Mouse (Mus musculus): ENCODE measurements around the gene Gm20503. TPM values are rescaled to one million over a fixed set of nuclear protein-coding genes. Genes with fewer than 3 reads are reported as not detected.

Gene Gm20503
- total and polyA plus RNA-seq, 3 experiments = 0.13 to 0.70 TPM; not detected in 1

GRCm38 (mm10) chr4:59016922-59017321, 13.9 kb downstream of the Gm20503 start:
- DNase-seq (ENCODE audit: extremely low read depth) = no peak
- no peaks in the 10 kb centered on the region for H3K4me1 ChIP-seq (ENCODE audit: control insufficient read depth in 1 of 2, insufficient read depth in 2 of 2)
- H3K79me2 ChIP-seq (replicated peaks; ENCODE audit: control insufficient read depth, extremely low read depth, insufficient read depth, poor library complexity, severe bottlenecking) = no peaks in the 10 kb centered on the region; the same call in 1 of the 2 replicates
- no peak overlapping the region for H3K4me2 ChIP-seq (ENCODE audit: insufficient read depth, low read depth, poor library complexity, severe bottlenecking)
- no peak for TF ChIP-seq UBTF (IDR thresholded peaks at IDR 0.05; ENCODE audit: low read depth, low read length)
- no peak for TF ChIP-seq MEF2A (IDR thresholded peaks at IDR 0.05; ENCODE audit: borderline replicate concordance, low read depth, low read length)
- no peak for TF ChIP-seq CHD1 (IDR thresholded peaks at IDR 0.05; ENCODE audit: low read depth, low read length)
- TF ChIP-seq BHLHE40 (IDR thresholded peaks at IDR 0.05; ENCODE audit: low read depth, low read length) = no peak
- TF ChIP-seq ZNF384 (IDR thresholded peaks at IDR 0.05; ENCODE audit: low read depth, low read length) = no peak
- no peak for TF ChIP-seq TBP (conservative IDR thresholded peaks at IDR 0.05; ENCODE audit: low read depth, low read length)
- TF ChIP-seq MYC (IDR thresholded peaks at IDR 0.05; ENCODE audit: low read depth, low read length) = no peak
- no peak for TF ChIP-seq TCF12 (IDR thresholded peaks at IDR 0.05; ENCODE audit: low read depth, low read length)
- TF ChIP-seq RCOR1 (conservative IDR thresholded peaks at IDR 0.05; ENCODE audit: low read depth, low read length) = no peak
- no peak for TF ChIP-seq JUND (conservative IDR thresholded peaks at IDR 0.05; ENCODE audit: low read depth, low read length)
- no peak for TF ChIP-seq RAD21 (IDR thresholded peaks at IDR 0.05; ENCODE audit: low read depth, low read length)
- TF ChIP-seq PAX5 (IDR thresholded peaks at IDR 0.05; ENCODE audit: low read length) = no peak
- no peak for TF ChIP-seq HCFC1 (IDR thresholded peaks at IDR 0.05; ENCODE audit: low read depth, low read length)
- no peak for TF ChIP-seq USF1 (IDR thresholded peaks at IDR 0.05; ENCODE audit: low read depth, low read length)
- no peak for TF ChIP-seq NRF1 (IDR thresholded peaks at IDR 0.05; ENCODE audit: low read depth, low read length)
- no peak for TF ChIP-seq GABPA (IDR thresholded peaks at IDR 0.05; ENCODE audit: insufficient replicate concordance, low read depth, low read length)
- no peak for TF ChIP-seq NELFE (IDR thresholded peaks at IDR 0.05; ENCODE audit: low read depth, low read length)
- no peak for TF ChIP-seq POLR2AphosphoS2 (IDR thresholded peaks at IDR 0.05; ENCODE audit: low read depth, low read length)
- no peak for TF ChIP-seq MAZ (IDR thresholded peaks at IDR 0.05; ENCODE audit: low read depth, low read length)
- peaks cover 17 to 60% of the 10 kb centered on the region in 2 experiments for H3K36me3 ChIP-seq (replicated peaks in 1 of 2; ENCODE audit: control insufficient read depth in 1 of 2, insufficient read depth in 1 of 2, low read length in 1 of 2)
- H3K9ac ChIP-seq (ENCODE audit: insufficient read depth, low read depth) = no peak overlapping the region
- in situ Hi-C loops (cut with MboI; ENCODE audit: low pct_ligation_motif_present, low pct_unique_long_range_greater_than_20kb, low sequenced_read_pairs) = no loop called here
- H3K9me3 ChIP-seq (replicated peaks; ENCODE audit: low read length) = no peaks in the 10 kb centered on the region
- H3K27me3 ChIP-seq (replicated peaks) = no peaks in the 10 kb centered on the region
- dilution Hi-C loops (cut with MboI; ENCODE audit: extremely low pct_ligation_motif_present, extremely low pct_unique_long_range_greater_than_20kb, low sequenced_read_pairs) = no loop called here
- H3K4me3 ChIP-seq (replicated peaks in 1 of 3; ENCODE audit: low read depth in 2 of 3, low read length in 2 of 3, poor library complexity in 1 of 3) = no peak overlapping the region
- H3K27ac ChIP-seq (ENCODE audit: insufficient read depth, low read depth) = no peak overlapping the region

- dilution Hi-C loops (cut with MboI; ENCODE audit: extremely low pct_ligation_motif_present, extremely low pct_unique_long_range_greater_than_20kb, low sequenced_read_pairs) = no loop called here
- Histone ChIP-seq H3K27ac (ENCODE audit: insufficient read depth, low read depth) (no peak overlapping the region), H3K27me3 (replicated peaks) (no peaks in the 10 kb centered on the region), H3K9ac (ENCODE audit: insufficient read depth, low read depth) (peak overlapping the region; percentile 93), H3K4me2 (ENCODE audit: insufficient read depth, low read depth, poor library complexity, severe bottlenecking) (0 out of 2 replicates have a peak overlapping the region, but pooled peaks have one; percentile 1), H3K9me3 (replicated peaks; ENCODE audit: low read length) (peaks cover 4% of the 10 kb centered on the region), H3K4me3 (replicated peaks in 1 of 3; ENCODE audit: low read depth in 2 of 3, low read length in 2 of 3, poor library complexity in 1 of 3) (peak overlapping the region; percentile 23 to 93 (median 79)), H3K79me2 (replicated peaks; ENCODE audit: control insufficient read depth, extremely low read depth, insufficient read depth, poor library complexity, severe bottlenecking) (no peaks in the 10 kb centered on the region), H3K4me1 (ENCODE audit: control insufficient read depth in 1 of 2, insufficient read depth in 2 of 2) (peaks cover 0 to 21% of the 10 kb centered on the region in 2 experiments; a peak in 2 of 4 replicates), H3K36me3 (replicated peaks in 1 of 2; ENCODE audit: control insufficient read depth in 1 of 2, insufficient read depth in 1 of 2, low read length in 1 of 2) (peaks cover 0 to 17% of the 10 kb centered on the region in 2 experiments)
- TF ChIP-seq SIN3A (IDR thresholded peaks at IDR 0.05; ENCODE audit: low read length) (no peak), NRF1 (IDR thresholded peaks at IDR 0.05; ENCODE audit: low read depth, low read length) (no peak), MEF2A (IDR thresholded peaks at IDR 0.05; ENCODE audit: borderline replicate concordance, low read depth, low read length) (no peak), MAFK (IDR thresholded peaks at IDR 0.05; ENCODE audit: insufficient replicate concordance, low read length) (no peak), E2F4 (IDR thresholded peaks at IDR 0.05; ENCODE audit: insufficient replicate concordance, low read depth, low read length) (no peak), MAX (IDR thresholded peaks at IDR 0.05; ENCODE audit: low read length) (no peak), ZNF384 (IDR thresholded peaks at IDR 0.05; ENCODE audit: low read depth, low read length) (no peak), MXI1 (IDR thresholded peaks at IDR 0.05; ENCODE audit: low read depth, low read length) (no peak), UBTF (IDR thresholded peaks at IDR 0.05; ENCODE audit: low read depth, low read length) (no peak), EP300 (IDR thresholded peaks at IDR 0.05; ENCODE audit: low read length) (no peak), ZC3H11A (IDR thresholded peaks at IDR 0.05; ENCODE audit: low read depth, low read length) (no peak), TBP (conservative IDR thresholded peaks at IDR 0.05; ENCODE audit: low read depth, low read length) (no peak), USF2 (conservative IDR thresholded peaks at IDR 0.05; ENCODE audit: low read depth, low read length) (no peak), MYC (IDR thresholded peaks at IDR 0.05; ENCODE audit: low read depth, low read length) (no peak), GABPA (IDR thresholded peaks at IDR 0.05; ENCODE audit: insufficient replicate concordance, low read depth, low read length) (no peak), JUN (IDR thresholded peaks at IDR 0.05; ENCODE audit: insufficient read depth, low read depth, low read length) (no peak), USF1 (IDR thresholded peaks at IDR 0.05; ENCODE audit: low read depth, low read length) (no peak), POLR2A (IDR thresholded peaks at IDR 0.05; ENCODE audit: low read depth, low read length) (no peak), JUND (conservative IDR thresholded peaks at IDR 0.05; ENCODE audit: low read depth, low read length) (no peak)
- in situ Hi-C loops (cut with MboI; ENCODE audit: low pct_ligation_motif_present, low pct_unique_long_range_greater_than_20kb, low sequenced_read_pairs) = no loop called here
- no peak for DNase-seq (ENCODE audit: extremely low read depth)
Measured at GRCm38 (mm10) chr4:59034325-59034917, 31.4 kb downstream of the Gm20503 start.

Measured in CH12.LX (cell line).